Mouse (Mus musculus): ENCODE data around the gene Vamp1.

The Vamp1 gene

DNA sequence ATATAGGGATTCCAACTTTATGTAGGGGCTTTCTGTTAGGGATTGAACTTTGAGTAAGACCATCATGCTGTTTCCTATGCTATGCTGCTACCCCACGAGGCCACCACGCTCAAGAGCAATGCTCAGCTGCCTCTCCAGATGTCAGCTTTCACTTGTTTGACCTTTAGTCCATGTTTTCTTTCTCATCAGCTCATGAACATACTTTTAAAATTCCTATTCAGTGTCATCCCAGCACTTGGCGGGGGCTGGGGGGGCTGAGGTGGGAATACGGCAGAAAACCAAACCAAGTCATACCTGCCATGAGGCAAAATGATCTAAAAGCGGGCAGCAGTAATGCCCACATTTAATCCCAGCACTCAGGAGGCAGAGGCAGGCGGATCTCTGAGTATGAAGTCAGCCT is 2.2 kb upstream of the Vamp1 start:
- no peak for DNase-seq (ENCODE audit: low read depth, low spot score)

DNA sequence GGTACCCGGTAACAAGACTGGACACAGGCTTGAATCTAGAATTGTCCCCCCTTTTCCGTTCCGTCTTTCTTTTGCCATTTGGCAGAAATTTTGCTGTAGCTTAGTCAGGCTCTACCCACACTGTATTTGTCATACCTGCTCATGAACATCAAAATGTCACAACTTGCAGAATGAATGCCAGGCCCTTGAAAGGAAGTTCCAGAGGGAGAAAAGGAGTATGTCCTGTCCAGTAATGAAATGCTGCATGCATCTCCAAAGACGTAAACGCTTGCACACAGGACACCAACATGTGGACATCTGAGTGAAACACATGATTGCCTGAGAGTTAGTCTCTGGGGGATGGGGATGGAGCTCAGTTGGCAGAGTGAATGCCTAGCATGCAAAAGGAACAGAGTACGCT is 1.6 kb upstream of the Vamp1 start:
- no peak for DNase-seq (ENCODE audit: low read depth, low spot score)

DNA sequence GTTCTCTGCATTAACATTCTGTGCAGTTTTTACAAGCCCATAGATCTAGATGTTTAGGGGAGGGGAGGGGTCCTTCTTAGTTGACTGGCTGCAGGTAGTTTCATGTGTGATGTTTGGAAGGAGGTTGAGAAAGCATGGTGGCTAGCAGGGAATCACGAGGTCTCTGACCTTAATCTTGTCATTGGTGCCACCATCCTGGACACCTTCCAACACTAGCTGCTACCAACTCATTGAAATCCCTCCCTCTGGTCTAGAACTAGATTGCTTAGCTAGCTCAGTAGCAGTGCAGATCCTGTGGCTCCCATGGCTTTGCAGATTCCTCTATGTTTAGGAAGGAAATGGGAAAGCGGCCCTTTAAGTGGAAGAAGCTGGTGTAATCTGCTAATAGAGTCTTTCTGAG is 1.5 kb downstream of the Vamp1 start:
- no peak for DNase-seq (ENCODE audit: low read depth, low spot score)

DNA sequence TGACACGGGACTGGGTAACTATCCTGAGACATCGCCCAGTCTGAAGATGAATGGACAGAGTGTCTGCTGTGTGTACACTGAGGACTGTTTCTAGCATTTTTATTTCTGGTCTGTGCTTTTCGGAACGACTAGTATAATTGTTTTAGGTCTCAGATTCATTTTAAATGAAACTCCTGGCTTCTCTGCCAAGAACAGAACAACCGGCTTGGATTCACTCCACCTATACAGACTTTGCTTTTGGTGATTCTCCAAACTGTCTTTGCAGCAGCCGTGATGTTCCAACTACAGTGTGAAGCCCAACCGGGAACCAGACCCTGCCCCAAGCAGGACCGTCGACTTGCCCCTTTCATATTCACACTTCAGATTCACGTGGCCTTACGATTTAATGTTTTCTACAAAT is 2.5 kb downstream of the Vamp1 start:
- no peak for DNase-seq (ENCODE audit: low read depth, low spot score)

- peak; percentile 84 for DNase-seq (ENCODE audit: low read depth, low spot score)
These were observed 3.6 kb downstream of the Vamp1 start for GRCm38 (mm10) chr6:125218963-125219362.

DNA sequence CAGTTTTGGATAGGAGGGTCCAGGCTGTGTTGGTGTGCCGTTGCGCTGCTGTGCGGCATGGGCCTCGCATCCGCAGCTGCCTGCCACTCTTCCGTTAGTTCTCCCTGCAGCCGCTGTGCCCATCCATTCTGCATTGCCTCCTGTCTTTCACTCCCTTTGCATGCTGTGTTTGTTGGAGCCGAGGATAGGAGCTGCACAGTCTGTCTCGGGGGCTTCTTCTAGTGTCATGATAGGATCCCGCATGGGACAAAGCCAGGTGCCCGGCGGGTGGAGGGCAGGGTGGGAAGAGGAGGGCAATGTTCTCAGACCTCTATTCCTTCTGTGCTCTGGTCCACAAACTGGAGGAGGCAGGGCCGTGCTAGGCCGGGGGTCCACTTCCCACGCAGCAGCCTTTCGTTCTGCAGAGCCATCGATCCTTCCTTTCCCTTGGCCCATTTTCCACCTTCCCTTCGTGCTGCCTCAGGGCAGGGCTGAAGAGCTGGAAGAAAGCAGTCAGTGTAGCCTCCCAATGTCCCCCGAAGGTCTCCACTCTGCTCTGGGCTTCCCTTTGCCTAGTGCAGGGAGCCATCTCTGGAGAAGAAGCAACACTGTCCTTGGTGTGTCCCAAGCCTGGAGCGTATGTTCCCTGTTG is 5.9 kb downstream of the Vamp1 start:
- DNase-seq (ENCODE audit: low read depth, low spot score), result no peak

DNA sequence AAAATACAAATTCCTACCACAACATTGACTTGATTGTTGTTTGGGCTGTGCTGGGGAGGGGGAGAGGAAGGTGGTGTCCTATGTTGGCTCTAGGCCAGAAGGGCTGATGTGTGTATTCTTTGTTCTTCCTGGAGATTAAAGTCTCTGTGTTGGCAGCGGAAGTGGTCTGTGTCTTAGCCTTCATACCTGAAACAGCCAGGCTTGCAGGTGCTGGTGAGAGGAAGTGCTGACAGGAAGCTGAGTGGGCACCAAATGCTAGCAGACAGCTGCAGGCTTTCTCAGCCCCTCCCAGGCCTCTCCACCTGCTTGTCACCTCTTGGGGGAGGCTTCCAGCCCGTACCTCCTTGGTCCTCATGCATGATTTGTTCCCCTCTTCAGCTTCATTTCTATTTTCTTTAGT is 6.8 kb downstream of the Vamp1 start:
- DNase-seq (ENCODE audit: low read depth, low spot score), result no peak

GRCm38 (mm10) chr6:125222577-125222976 is 7.2 kb downstream of the Vamp1 start:
- DNase-seq (ENCODE audit: low read depth, low spot score), result no peak

DNA sequence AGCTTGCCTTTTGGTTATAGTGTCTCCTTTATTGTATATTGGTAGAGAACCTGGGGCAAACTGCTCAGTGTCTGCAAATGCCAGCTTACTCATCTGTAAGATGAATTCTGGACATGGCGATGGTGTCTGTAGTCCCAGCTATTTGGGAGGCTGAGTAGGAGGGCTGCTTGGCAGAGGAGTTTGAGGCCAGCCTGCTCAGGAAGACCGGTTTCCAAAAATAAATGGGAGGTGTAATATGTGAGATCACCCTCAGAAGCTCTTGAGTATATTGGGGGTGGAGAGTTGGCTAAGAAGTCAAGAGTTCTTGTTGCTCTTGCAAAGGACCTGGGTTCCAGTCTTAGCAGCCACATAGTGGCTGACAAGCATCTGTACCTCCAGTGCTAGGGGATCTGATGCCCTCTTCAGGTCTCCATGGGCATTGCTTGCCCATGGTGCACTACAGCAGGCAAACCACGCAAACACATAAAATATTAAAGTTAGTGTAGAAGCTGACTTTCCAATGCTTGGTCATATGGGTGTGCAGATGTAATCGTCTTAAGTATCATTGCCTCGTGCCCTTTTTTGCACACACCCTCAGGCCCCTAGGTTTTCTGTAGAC is 10.3 kb downstream of the Vamp1 start:
- DNase-seq (ENCODE audit: low read depth, low spot score), result peak; percentile 35

DNA sequence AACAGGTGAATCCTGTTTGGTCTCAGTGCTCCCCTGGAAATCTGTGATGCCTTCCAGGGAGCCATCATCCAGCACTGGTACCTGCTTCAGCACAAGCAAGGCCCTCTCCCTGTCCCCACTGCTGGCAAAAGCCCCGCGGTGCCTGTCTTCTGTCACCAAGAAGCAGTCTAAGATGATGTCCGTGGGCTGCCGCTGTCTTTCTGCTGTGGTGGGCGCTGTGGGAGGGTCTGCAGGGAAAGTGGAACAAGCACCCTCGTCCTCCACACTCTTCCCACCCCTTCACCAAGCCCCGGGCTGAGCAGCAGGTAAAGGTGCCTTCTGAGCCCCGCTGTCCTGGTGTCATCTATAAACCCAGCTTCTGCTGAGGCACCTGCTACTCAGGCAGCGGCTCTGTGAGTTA is 15.2 kb downstream of the Vamp1 start:
- no peak for DNase-seq (ENCODE audit: low read depth, low spot score)

DNA sequence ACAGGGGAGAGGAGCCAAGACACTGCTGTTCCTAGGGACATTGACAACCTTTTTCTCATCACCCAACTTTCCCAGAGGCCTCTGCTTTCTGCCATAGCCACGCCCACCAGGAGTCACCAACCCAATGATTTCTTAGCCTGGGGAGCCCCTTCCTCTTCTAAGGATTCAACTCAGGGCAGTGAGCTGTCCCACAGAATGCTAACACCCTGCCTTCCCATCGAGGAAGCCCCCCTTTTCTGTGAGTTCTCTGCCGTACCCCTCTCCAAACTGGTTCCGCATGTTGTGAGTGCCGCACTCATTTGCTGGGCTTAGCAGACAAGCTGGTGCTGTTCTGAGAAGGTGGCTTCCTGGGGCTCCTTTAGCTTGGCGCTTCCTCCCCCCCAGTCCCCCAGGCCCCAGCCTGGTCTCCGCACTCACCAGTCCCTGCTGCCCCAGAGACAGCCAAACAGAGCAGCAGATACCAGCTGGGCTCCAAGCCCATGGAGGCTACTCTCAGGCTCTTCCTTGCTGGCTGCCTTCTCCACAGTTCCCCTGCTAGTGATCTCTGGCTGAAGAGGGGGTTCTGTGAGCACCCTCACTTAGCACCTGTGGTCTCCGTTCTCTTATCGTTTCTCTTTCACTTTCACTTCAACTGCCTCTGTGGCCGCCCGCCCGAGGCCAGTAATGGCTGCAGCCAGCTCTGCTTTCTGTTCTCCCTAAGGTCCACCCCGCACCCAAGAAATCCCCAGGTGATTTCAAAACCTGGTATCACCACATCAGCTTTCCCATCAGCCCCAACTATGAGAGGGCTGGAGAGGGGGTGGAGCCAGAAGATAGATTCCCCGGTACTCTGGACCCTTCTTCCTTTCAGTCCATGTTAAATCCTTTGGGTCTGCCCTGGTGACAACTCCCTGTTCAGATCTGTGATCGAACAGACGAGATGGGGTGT is 16.0 kb downstream of the Vamp1 start, which contains the start of gene Tapbpl:
TSS of gene Tapbpl (minus strand) at position 744 of the 928 bp plus-strand sequence.
- peak; percentile 67 for DNase-seq (ENCODE audit: low read depth, low spot score)

GRCm38 (mm10) chr6:125232045-125232437 is 16.7 kb downstream of the Vamp1 start:
- DNase-seq (ENCODE audit: low read depth, low spot score), result no peak

- DNase-seq (ENCODE audit: low read depth, low spot score), result no peak
These were observed 17.2 kb downstream of the Vamp1 start for GRCm38 (mm10) chr6:125232516-125232915.

DNA sequence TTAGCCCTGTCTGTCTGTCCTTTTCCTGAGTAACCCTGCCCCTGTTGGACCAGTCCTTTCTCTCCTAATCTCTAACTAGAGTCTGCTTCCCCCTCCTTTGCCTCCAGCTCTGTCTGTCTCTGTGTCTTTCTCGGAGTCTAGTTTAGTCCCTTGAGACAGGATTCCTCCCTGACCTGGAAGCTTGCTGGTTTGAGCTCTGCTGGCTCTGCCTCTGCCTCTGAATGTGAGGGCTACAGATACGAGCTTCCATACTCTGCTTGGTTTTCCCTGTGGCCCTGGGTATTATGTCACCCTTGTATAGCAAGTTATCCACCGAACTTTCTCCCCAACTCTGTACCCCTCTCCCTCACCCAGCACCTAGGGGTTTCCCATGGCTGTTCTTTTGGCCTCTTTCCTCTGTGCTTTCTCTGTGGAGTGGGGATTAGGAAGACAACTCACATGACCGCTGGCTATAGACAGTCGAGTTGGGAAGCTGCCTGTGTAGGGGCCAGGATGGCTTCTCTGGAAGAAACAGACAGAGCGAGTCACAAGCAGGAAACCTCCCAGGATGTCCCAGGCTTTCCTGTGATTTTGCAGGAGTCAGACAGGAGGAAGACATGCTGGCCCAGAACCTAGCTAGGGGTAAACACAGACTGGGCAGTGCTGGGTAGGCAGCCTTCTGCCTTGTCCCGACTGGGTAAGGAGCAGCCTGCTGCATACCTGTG is 18.6 kb downstream of the Vamp1 start:
- peak; percentile 38 for DNase-seq (ENCODE audit: low read depth, low spot score)

- DNase-seq (ENCODE audit: low read depth, low spot score), result no peak
These were observed 19.1 kb downstream of the Vamp1 start for GRCm38 (mm10) chr6:125234520-125234828.

- no peak for DNase-seq (ENCODE audit: low read depth, low spot score)
These were observed 21.0 kb downstream of the Vamp1 start for GRCm38 (mm10) chr6:125236341-125236740.

DNA sequence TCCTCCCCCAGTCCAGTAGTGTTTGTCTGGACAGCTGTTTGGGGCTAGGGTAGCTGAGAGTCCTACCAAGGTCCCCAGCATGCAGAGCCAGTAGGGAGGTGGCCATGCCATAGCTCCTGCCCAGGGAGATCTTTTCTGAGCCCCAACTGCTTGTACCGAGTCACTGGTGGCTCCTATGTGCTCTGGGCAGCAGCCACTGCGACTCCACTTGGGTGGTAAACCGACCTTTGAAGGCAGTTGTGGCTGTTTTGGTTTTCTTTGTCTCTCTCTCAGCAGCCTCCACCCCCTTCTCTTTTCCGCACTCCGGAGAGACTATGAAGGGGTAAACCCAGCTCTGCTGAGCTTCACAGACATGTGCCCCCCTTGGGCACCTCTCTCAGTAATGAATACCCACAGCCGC is 21.4 kb downstream of the Vamp1 start, which contains the start of gene Cd27:
TSS of gene Cd27 (minus strand) at position 229 of the 400 bp plus-strand sequence.
- DNase-seq (ENCODE audit: low read depth, low spot score), result no peak

- DNase-seq (ENCODE audit: low read depth, low spot score), result no peak
These were observed 22.1 kb downstream of the Vamp1 start for GRCm38 (mm10) chr6:125237421-125237820.

DNA sequence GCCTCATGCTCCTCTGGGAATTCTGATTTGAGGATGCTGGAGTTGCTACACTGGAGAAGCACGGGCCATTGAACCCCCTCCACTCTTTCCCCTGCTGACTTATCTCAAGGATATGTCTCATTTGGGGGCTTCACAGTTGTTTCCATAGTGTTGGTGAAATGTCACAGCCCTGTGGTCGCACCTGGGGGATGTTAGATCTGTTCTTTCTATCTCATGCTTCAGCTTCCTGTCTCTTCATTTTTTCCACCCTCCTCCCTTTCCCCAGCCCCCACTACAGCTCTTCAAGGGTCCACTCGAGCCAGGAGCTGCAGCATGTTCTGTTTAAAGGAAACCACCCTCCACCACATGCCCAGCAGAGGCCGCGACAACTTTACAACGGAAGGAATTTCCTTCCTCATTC is 23.0 kb downstream of the Vamp1 start:
- no peak for DNase-seq (ENCODE audit: low read depth, low spot score)

GRCm38 (mm10) chr6:125239547-125239946 is 24.2 kb downstream of the Vamp1 start:
- DNase-seq (ENCODE audit: low read depth, low spot score), result no peak

DNA sequence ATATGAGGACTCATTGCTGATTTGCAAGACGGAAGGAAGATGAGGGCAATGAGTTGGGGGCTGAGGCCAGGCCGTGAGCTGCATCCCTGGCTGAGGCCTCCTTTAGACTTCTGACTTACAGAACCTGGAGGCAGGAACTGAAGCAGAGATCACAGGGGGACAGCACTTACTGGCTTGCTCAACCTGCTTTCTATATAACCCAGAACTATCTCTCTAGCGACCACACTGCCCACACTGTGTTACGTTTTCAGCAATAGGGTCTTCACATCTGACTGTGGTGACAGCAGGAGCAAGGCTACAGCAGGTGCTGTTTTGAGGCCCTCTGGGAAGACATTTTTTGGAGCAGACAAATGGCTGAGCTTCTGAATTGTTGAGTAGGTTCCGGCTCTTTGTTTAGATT is 25.3 kb downstream of the Vamp1 start:
- no peak for DNase-seq (ENCODE audit: low read depth, low spot score)

GRCm38 (mm10) chr6:125241566-125241965 is 26.2 kb downstream of the Vamp1 start:
- DNase-seq (ENCODE audit: low read depth, low spot score), result no peak

All from 3T3-L1 (cell line).